Mouse (Mus musculus): ENCODE data around the gene Vps37c. TPM values are rescaled to one million over a fixed set of nuclear protein-coding genes. Genes with fewer than 3 reads are reported as not detected.

The Vps37c gene
- polyA plus RNA-seq, 1 experiment from 2014 or later = 27.7 TPM

GRCm38 (mm10) chr19:10762468-10762867 is 73.9 kb downstream of the Vps37c start:
- ATAC-seq = no peak
- Histone ChIP-seq H3K9ac (ENCODE audit: low read depth, low read length) (no peak overlapping the region), H3K36me3 (ENCODE audit: control insufficient read depth, insufficient read depth, low read length) (no peaks in the 10 kb centered on the region), H3K4me2 (ENCODE audit: low read length) (no peak overlapping the region), H3K4me1 (ENCODE audit: control insufficient read depth, insufficient read depth, low read depth, low read length) (peaks cover 3% of the 10 kb centered on the region), H3K4me3 (ENCODE audit: low read length) (no peak overlapping the region), H3K9me3 (ENCODE audit: control insufficient read depth, low read length) (no peaks in the 10 kb centered on the region), H3K27me3 (replicated peaks; ENCODE audit: control insufficient read depth, insufficient read depth, low read length) (no peaks in the 10 kb centered on the region), H3K27ac (ENCODE audit: low read depth, low read length) (no peak overlapping the region)
- WGBS = 81% methylated on average over 6 of the region's 6 CpGs

- Histone ChIP-seq H3K27me3 (replicated peaks; ENCODE audit: control insufficient read depth, insufficient read depth, low read length) (no peaks in the 10 kb centered on the region), H3K9ac (ENCODE audit: low read depth, low read length) (no peak overlapping the region), H3K27ac (ENCODE audit: low read depth, low read length) (no peak overlapping the region), H3K4me3 (ENCODE audit: low read length) (no peak overlapping the region), H3K4me1 (ENCODE audit: control insufficient read depth, insufficient read depth, low read depth, low read length) (peaks cover 6% of the 10 kb centered on the region), H3K9me3 (ENCODE audit: control insufficient read depth, low read length) (no peaks in the 10 kb centered on the region), H3K4me2 (ENCODE audit: low read length) (no peak overlapping the region), H3K36me3 (ENCODE audit: control insufficient read depth, insufficient read depth, low read length) (no peaks in the 10 kb centered on the region)
- WGBS = 84% methylated on average over 21 of the region's 21 CpGs
- no peak for ATAC-seq
Observed at GRCm38 (mm10) chr19:10763381-10764031, 75.0 kb downstream of the Vps37c start.

Other genes with a start within 250 kb of the Vps37c start
- 0.97 and 1.3 TPM in 2 replicates for gene Lrrc10b, start 231.3 kb upstream of the Vps37c start, polyA plus RNA-seq (2015; fragmentation: Nextera tagmentation; extraction: Ambion mirVana)
- 2.4 and 2.7 TPM in 2 replicates for gene Ppp1r32, start 205.8 kb upstream of the Vps37c start, polyA plus RNA-seq (2015; fragmentation: Nextera tagmentation; extraction: Ambion mirVana)
- 40.8 and 57.9 TPM in 2 replicates for gene Cpsf7, start 163.5 kb upstream of the Vps37c start, polyA plus RNA-seq (2015; fragmentation: Nextera tagmentation; extraction: Ambion mirVana)
- 69.0 and 74.0 TPM in 2 replicates for gene Sdhaf2, start 162.6 kb upstream of the Vps37c start, polyA plus RNA-seq (2015; fragmentation: Nextera tagmentation; extraction: Ambion mirVana)
- gene Tmem216, start 132.5 kb upstream of the Vps37c start, polyA plus RNA-seq (2015; fragmentation: Nextera tagmentation; extraction: Ambion mirVana) = 46.6 and 48.4 TPM in 2 replicates
- 22.1 and 22.4 TPM in 2 replicates for gene Cyb561a3, start 111.6 kb upstream of the Vps37c start, polyA plus RNA-seq (2015; fragmentation: Nextera tagmentation; extraction: Ambion mirVana)
- gene Tmem138, start 111.4 kb upstream of the Vps37c start, polyA plus RNA-seq (2015; fragmentation: Nextera tagmentation; extraction: Ambion mirVana) = 36.2 and 41.4 TPM in 2 replicates
- gene Ddb1, start 83.4 kb upstream of the Vps37c start, polyA plus RNA-seq (2015; fragmentation: Nextera tagmentation; extraction: Ambion mirVana) = 203 and 237 TPM in 2 replicates
- gene Tkfc, start 83.1 kb upstream of the Vps37c start, polyA plus RNA-seq (2015; fragmentation: Nextera tagmentation; extraction: Ambion mirVana) = 24.4 and 26.3 TPM in 2 replicates
- 1.2 and 1.5 TPM in 2 replicates for gene Vwce, start 54.5 kb upstream of the Vps37c start, polyA plus RNA-seq (2015; fragmentation: Nextera tagmentation; extraction: Ambion mirVana)
- not detected in 2 replicates for gene Pga5, start 10.7 kb upstream of the Vps37c start, polyA plus RNA-seq (2015; fragmentation: Nextera tagmentation; extraction: Ambion mirVana)
- 0.09 and 0.28 TPM in 2 replicates for gene Cd5, start 50.3 kb downstream of the Vps37c start, polyA plus RNA-seq (2015; fragmentation: Nextera tagmentation; extraction: Ambion mirVana)
- not detected in 2 replicates for gene Cd6, start 141.3 kb downstream of the Vps37c start, polyA plus RNA-seq (2015; fragmentation: Nextera tagmentation; extraction: Ambion mirVana)
- gene Slc15a3, start 151.0 kb downstream of the Vps37c start, polyA plus RNA-seq (2015; fragmentation: Nextera tagmentation; extraction: Ambion mirVana) = 0.20 and 0.33 TPM in 2 replicates
- 180 and 196 TPM in 2 replicates for gene Tmem132a, start 181.2 kb downstream of the Vps37c start, polyA plus RNA-seq (2015; fragmentation: Nextera tagmentation; extraction: Ambion mirVana)
- 50.2 and 50.7 TPM in 2 replicates for gene Tmem109, start 193.3 kb downstream of the Vps37c start, polyA plus RNA-seq (2015; fragmentation: Nextera tagmentation; extraction: Ambion mirVana)
- gene Prpf19, start 206.5 kb downstream of the Vps37c start, polyA plus RNA-seq (2015; fragmentation: Nextera tagmentation; extraction: Ambion mirVana) = 35.0 and 39.1 TPM in 2 replicates
- gene Zp1, start 231.9 kb downstream of the Vps37c start, polyA plus RNA-seq (2015; fragmentation: Nextera tagmentation; extraction: Ambion mirVana) = 0.79 and 0.94 TPM in 2 replicates
- gene Ptgdr2, start 248.4 kb downstream of the Vps37c start, polyA plus RNA-seq (2015; fragmentation: Nextera tagmentation; extraction: Ambion mirVana) = 0.19 and 0.20 TPM in 2 replicates